ENCODE assay signal across 21 mouse cellular contexts in the genomic region with DNA sequence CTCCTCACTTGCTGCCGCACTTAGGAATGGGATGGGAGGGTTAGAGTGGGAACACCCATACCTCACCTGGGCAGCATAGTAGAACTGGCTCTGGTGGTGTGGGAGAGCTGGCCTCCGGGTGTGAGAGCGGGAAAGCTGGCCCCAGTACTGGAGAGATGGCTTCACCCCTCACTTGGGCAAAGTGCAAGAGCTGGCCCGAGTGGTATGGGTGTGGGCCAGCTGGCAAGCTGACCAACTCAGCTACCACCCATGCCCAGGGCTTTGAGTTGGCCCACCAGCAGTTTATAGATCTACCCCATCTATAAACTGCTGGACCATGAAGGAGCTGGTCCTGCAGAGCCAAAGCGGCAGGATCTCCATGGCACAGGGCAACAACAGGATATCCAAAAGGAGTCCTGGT. TPM values are rescaled to one million over a fixed set of nuclear protein-coding genes. Genes with fewer than 3 reads are reported as not detected.
A peak's percentile ranks its signal among the peaks of the same experiment; 100 is the strongest.
DNase-seq lines count a peak whose midpoint lies in the region; ATAC-seq and TF ChIP-seq lines count a peak whose summit lies in the region.
"Had no signal": no experiment of that assay in that cellular context is flagged by ENCODE, and none has a peak within 500 bp of the region (broad histone marks: within the 10 kb centered on the region; RNA-seq: fewer than 3 reads in every experiment).

No protein-coding gene starts in this region.

- H3K36me3 ChIP-seq in heart, embryonic 11.5 days (ENCODE audit: control insufficient read depth, insufficient read depth, low read length), result no peaks in the 10 kb centered on the region
- no peaks in the 10 kb centered on the region for H3K36me3 ChIP-seq in liver, adult 2 months (ENCODE audit: control insufficient read depth, insufficient read depth, low read length)
- no peaks in the 10 kb centered on the region for H3K36me3 ChIP-seq in liver, embryonic 12.5 days
- H3K36me3 ChIP-seq: hindbrain, embryonic 10.5 days; liver, embryonic 15.5 days; lung, embryonic 15.5 days; midbrain, embryonic 15.5 days; neural tube, embryonic 13.5 days had no signal

- H3K9me3 ChIP-seq in heart, embryonic 11.5 days (replicated peaks; ENCODE audit: control insufficient read depth, low read length), result no peaks in the 10 kb centered on the region; the same call in 1 of the 2 replicates
- H3K9me3 ChIP-seq in liver, embryonic 12.5 days (replicated peaks), result no peaks in the 10 kb centered on the region
- H3K9me3 ChIP-seq: liver, embryonic 15.5 days; lung, embryonic 15.5 days; midbrain, embryonic 15.5 days; neural tube, embryonic 13.5 days had no signal

- no peak for ATAC-seq in heart, embryonic 11.5 days (replicated peaks; ENCODE audit: insufficient number of reproducible peaks, low FRiP score, low TSS enrichment)
- ATAC-seq in liver, embryonic 12.5 days, result no peak
- ATAC-seq: CD4-positive, CD25-positive, alpha-beta regulatory T cell, adult 4 months; forebrain, embryonic 13.5 days; midbrain, embryonic 15.5 days had no signal

- H3K27ac ChIP-seq in heart, embryonic 11.5 days (ENCODE audit: low read depth, low read length), result no peak overlapping the region
- peak overlapping the region; percentile 31; the same call in 1 of the 2 replicates for H3K27ac ChIP-seq in liver, adult 2 months (replicated peaks; ENCODE audit: insufficient read depth, low read depth, low read length)
- H3K27ac ChIP-seq in liver, embryonic 12.5 days, result no peak overlapping the region
- H3K27ac ChIP-seq: forebrain, embryonic 13.5 days; hindbrain, embryonic 10.5 days; kidney, postnatal 0 days; liver, embryonic 15.5 days; lung, embryonic 15.5 days; midbrain, embryonic 15.5 days; neural tube, embryonic 13.5 days had no signal

- WGBS in heart, embryonic 11.5 days (ENCODE audit: insufficient replicate concordance), result 92% methylated on average over 5 of the region's 5 CpGs
- 59% methylated on average over 5 of the region's 5 CpGs for WGBS in liver, adult 2 months
- WGBS in liver, embryonic 12.5 days (ENCODE audit: insufficient replicate concordance), result 74% methylated on average over 5 of the region's 5 CpGs

- no peak overlapping the region for H3K4me3 ChIP-seq in heart, embryonic 11.5 days (ENCODE audit: low read depth, low read length)
- H3K4me3 ChIP-seq in liver, adult 2 months (ENCODE audit: insufficient read depth, low read depth, low read length), result no peak overlapping the region
- H3K4me3 ChIP-seq in liver, embryonic 12.5 days, result no peak overlapping the region
- H3K4me3 ChIP-seq: forebrain, embryonic 13.5 days; hindbrain, embryonic 10.5 days; liver, embryonic 15.5 days; lung, embryonic 15.5 days; midbrain, embryonic 15.5 days; myocyte; neural tube, embryonic 13.5 days had no signal

- DNase-seq in adrenal gland, adult 2 months, result peak; percentile 28
- no peak for DNase-seq in adrenal gland, postnatal 14 days
- DNase-seq in heart, postnatal 10 days, result peak; percentile 34 to 43
- DNase-seq in liver, adult 2 months (ENCODE audit: extremely low read depth, low read depth, low spot score), result peak; percentile 59
- DNase-seq in kidney, postnatal 36 days, result peak; percentile 59 to 67
- DNase-seq in Muller cell, postnatal 12 days (ENCODE audit: inconsistent ontology term), result no peak
- DNase-seq: cerebellum, adult 18-20 months; gastrocnemius, postnatal 14 days; lung, postnatal 4 days; retina, postnatal 1 day had no signal

- no peak for TF ChIP-seq POLR2A in liver, adult 2 months (IDR thresholded peaks at IDR 0.05; ENCODE audit: extremely low read depth, insufficient read depth, low read length)

- no peaks in the 10 kb centered on the region for H3K27me3 ChIP-seq in heart, embryonic 11.5 days (ENCODE audit: control insufficient read depth, insufficient read depth, low read length)
- H3K27me3 ChIP-seq in liver, adult 2 months (ENCODE audit: control insufficient read depth, insufficient read depth, low read length), result no peaks in the 10 kb centered on the region
- no peaks in the 10 kb centered on the region for H3K27me3 ChIP-seq in liver, embryonic 12.5 days (replicated peaks)
- H3K27me3 ChIP-seq: forebrain, embryonic 13.5 days; liver, embryonic 15.5 days; lung, embryonic 15.5 days; midbrain, embryonic 15.5 days; neural tube, embryonic 13.5 days had no signal

- intact Hi-C loops in heart, postnatal 10 days (cut with DNase I), result no loop called here

- H3K79me2 ChIP-seq in liver, adult 2 months (ENCODE audit: control insufficient read depth, insufficient read depth, low read length), result no peaks in the 10 kb centered on the region

- no peaks in the 10 kb centered on the region for H3K4me1 ChIP-seq in heart, embryonic 11.5 days (ENCODE audit: control insufficient read depth, insufficient read depth, low read length)
- H3K4me1 ChIP-seq in liver, adult 2 months (ENCODE audit: control insufficient read depth, insufficient read depth, low read length), result peaks cover 12% of the 10 kb centered on the region
- no peaks in the 10 kb centered on the region for H3K4me1 ChIP-seq in liver, embryonic 12.5 days
- H3K4me1 ChIP-seq: forebrain, embryonic 13.5 days; hindbrain, embryonic 10.5 days; liver, embryonic 15.5 days; lung, embryonic 15.5 days; midbrain, embryonic 15.5 days; neural tube, embryonic 13.5 days had no signal

- H3K9ac ChIP-seq in heart, embryonic 11.5 days (ENCODE audit: low read depth, low read length), result no peak overlapping the region
- no peak overlapping the region for H3K9ac ChIP-seq in liver, adult 2 months (ENCODE audit: low read depth, low read length)
- no peak overlapping the region for H3K9ac ChIP-seq in liver, embryonic 12.5 days
- H3K9ac ChIP-seq: forebrain, embryonic 13.5 days; liver, embryonic 15.5 days; lung, embryonic 15.5 days; midbrain, embryonic 15.5 days; neural tube, embryonic 13.5 days had no signal

- TF ChIP-seq CTCF in liver, adult 2 months (IDR thresholded peaks at IDR 0.05; ENCODE audit: low read depth, low read length), result no peak

- H3K4me2 ChIP-seq in heart, embryonic 11.5 days, result no peak overlapping the region
- H3K4me2 ChIP-seq in liver, embryonic 12.5 days, result no peak overlapping the region
- H3K4me2 ChIP-seq: forebrain, embryonic 13.5 days; liver, embryonic 15.5 days; lung, embryonic 15.5 days; midbrain, embryonic 15.5 days; neural tube, embryonic 13.5 days had no signal

RNA-seq across cellular contexts. Expression of a gene that starts 32.6 kb away (rescaled TPM):
- total RNA-seq in adrenal gland, adult 2 months (2021), result 10 to 100 TPM; 38.0 to 44.3 TPM
- 37.9 and 49.6 TPM in 2 replicates for polyA plus RNA-seq in adrenal gland, adult 2 months (2012; rRNA removed)
- 34.8 and 38.6 TPM in 2 replicates for total RNA-seq in adrenal gland, postnatal 14 days (2021)
- 10 to 100 TPM; 42.9 to 61.4 TPM for total RNA-seq in heart, postnatal 10 days (2021)
- 6.3 and 7.8 TPM in 2 replicates for polyA plus RNA-seq in heart, embryonic 11.5 days (2014; fragmentation: Nextera tagmentation; extraction: Ambion mirVana)
- total RNA-seq in liver, adult 2 months (2014; rRNA removed), result 14.2 and 15.9 TPM in 2 replicates
- 17.2 and 17.5 TPM in 2 replicates for polyA plus RNA-seq in liver, adult 2 months (2012; rRNA removed)
- 1.7 and 1.9 TPM in 2 replicates for polyA plus RNA-seq in liver, embryonic 12.5 days (2016; fragmentation: Nextera tagmentation; extraction: Ambion mirVana)
- polyA plus RNA-seq: CD4-positive, CD25-positive, alpha-beta regulatory T cell, adult 4 months had no signal

Comparison
In these comparisons a context has a peak if more than half of its experiments do, and no peak if none do; other contexts are left out.
1. DNase-seq: peak in adrenal gland, adult 2 months (single experiment), heart, postnatal 10 days (2 of 2), liver, adult 2 months (single experiment) and kidney, postnatal 36 days (2 of 2); none in adrenal gland, postnatal 14 days (single experiment) and Muller cell, postnatal 12 days (single experiment).